Mouse (Mus musculus) lung, embryonic 14.5 days (tissue): ENCODE measurements around the gene Kdf1. TPM values are rescaled to one million over a fixed set of nuclear protein-coding genes. Genes with fewer than 3 reads are reported as not detected.

Experiments
- ATAC-seq: fragments of 200-750 bp; cut with Nextera tagmentation; 2 replicates; pipeline ENCODE4 v1.8.0; 2017; ENCODE audit warnings: mild to moderate bottlenecking, moderate TSS enrichment, moderate library complexity; ENCODE audit not compliant: insufficient read depth
- DNase-seq: peaks from one replicate; pipeline ENCODE4 v3.0.0-alpha.2; 2015
- H3K27ac ChIP-seq: fragments of 300-500 bp; sonication (generic); 2 replicates; pipeline ENCODE4 v1.5.1; 2014; ENCODE audit warnings: low read depth, mild to moderate bottlenecking, moderate library complexity
- H3K27me3 ChIP-seq: fragments of 300-500 bp; sonication (generic); 2 replicates; pipeline ENCODE4 v1.6.1; 2014; ENCODE audit warnings: low read length, control low read depth; ENCODE audit not compliant: insufficient read depth
- H3K36me3 ChIP-seq: fragments of 300-500 bp; sonication (generic); 2 replicates; pipeline ENCODE4 v1.6.1; 2014; ENCODE audit warnings: control low read depth; ENCODE audit not compliant: insufficient read depth
- H3K4me1 ChIP-seq: fragments of 300-500 bp; sonication (generic); 2 replicates; pipeline ENCODE4 v1.6.1; 2014; ENCODE audit warnings: antibody characterized with exemption, control low read depth; ENCODE audit not compliant: insufficient read depth
- H3K4me2 ChIP-seq: fragments of 300-500 bp; sonication (generic); 2 replicates; pipeline ENCODE4 v1.6.1; 2014; ENCODE audit warnings: mild to moderate bottlenecking
- H3K4me3 ChIP-seq: fragments of 300-500 bp; sonication (generic); 2 replicates; pipeline ENCODE4 v1.5.1; 2014; ENCODE audit warnings: low read depth, low read length
- H3K9ac ChIP-seq: fragments of 300-500 bp; sonication (generic); 2 replicates; pipeline ENCODE4 v1.6.1; 2014
- H3K9me3 ChIP-seq: fragments of 300-500 bp; sonication (generic); 2 replicates; pipeline ENCODE4 v1.6.1; 2016; ENCODE audit warnings: low read depth, low read length, control low read depth
- CTCF ChIP-seq: IDR thresholded peaks from 2 replicates; pipeline ENCODE4 v1.5.1; 2016; ENCODE audit warnings: antibody characterized with exemption, low read depth
- WGBS: fragments of 180-500 bp; shearing (Covaris S2); extraction: QIAGEN DNeasy Blood & Tissue Kit; methylation state at CpG from one replicate; pipeline ENCODE4 v1.1.7; 2014; 5-methylcytosine and 5-hydroxymethylcytosine counted together
- polyA plus RNA-seq: library from polyadenylated mRNA; unstranded; fragments of >200 nt; fragmentation: Nextera tagmentation; extraction: Ambion mirVana; gene quantifications from 2 replicates; pipeline ENCODE4 v1.2.1, GENCODE M21; 2014

The Kdf1 gene
- polyA plus RNA-seq, 1 experiment from 2014 or later = 31.5 TPM

DNA sequence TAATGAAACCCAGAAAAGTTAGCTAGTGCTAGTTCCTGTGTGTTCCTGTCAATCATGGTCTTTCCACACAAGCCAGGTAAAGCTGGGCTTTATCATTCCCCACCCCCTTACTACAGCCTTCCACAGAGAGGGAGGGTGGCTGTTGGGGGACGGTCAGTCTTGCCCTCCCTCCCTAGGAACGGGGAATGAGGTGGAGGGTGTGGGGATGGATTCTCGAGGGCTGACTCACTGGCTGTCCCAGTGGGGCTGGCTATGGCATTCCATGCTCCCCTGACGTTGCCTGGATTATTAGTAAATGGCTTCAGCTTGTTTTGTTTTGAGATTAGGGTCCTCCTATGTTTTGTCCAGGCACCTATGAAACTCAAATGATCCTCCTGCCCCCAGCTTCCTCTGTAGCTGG, 37.3 kb upstream of the Kdf1 start:
- ATAC-seq (no peak), DNase-seq (no peak)
- no peaks in the 10 kb centered on the region for H3K36me3 ChIP-seq
- no peak for TF ChIP-seq CTCF
- H3K4me3 ChIP-seq = no peak overlapping the region
- H3K27ac ChIP-seq = no peak overlapping the region
- H3K9ac ChIP-seq = no peak overlapping the region
- peaks cover 2% of the 10 kb centered on the region; the same call in 1 of the 2 replicates for H3K4me1 ChIP-seq
- peaks cover 29% of the 10 kb centered on the region for H3K27me3 ChIP-seq
- no peak overlapping the region for H3K4me2 ChIP-seq
- no peaks in the 10 kb centered on the region for H3K9me3 ChIP-seq
- 15% methylated on average over 4 of the region's 4 CpGs for WGBS

DNA sequence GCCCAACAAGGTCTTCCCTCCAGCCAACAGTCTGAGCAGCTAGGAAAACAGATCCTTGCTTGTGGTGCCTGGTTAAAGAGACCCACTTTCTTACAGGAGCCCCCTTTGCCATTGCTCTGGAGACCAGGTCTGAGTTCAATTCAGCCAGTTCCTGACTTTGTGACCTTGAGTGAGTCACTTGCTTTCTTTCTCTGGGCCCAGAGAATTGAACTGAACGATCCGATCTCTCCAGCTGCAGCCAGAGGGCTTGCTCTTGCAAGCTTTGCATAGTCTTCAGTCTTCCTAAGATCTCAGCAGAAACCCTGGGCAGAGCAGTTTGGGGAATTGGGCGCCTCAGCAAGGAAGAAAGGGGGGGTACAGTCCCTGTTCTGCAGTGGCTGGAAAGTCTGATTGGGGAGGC, 36.3 kb upstream of the Kdf1 start:
- H3K9me3 ChIP-seq = no peaks in the 10 kb centered on the region
- no peak for DNase-seq
- peaks cover 2% of the 10 kb centered on the region; the same call in 1 of the 2 replicates for H3K4me1 ChIP-seq
- no peak overlapping the region for H3K4me2 ChIP-seq
- no peak overlapping the region for H3K9ac ChIP-seq
- H3K4me3 ChIP-seq = no peak overlapping the region
- peaks cover 29% of the 10 kb centered on the region for H3K27me3 ChIP-seq
- WGBS = 74% methylated on average over 3 of the region's 3 CpGs
- H3K27ac ChIP-seq = no peak overlapping the region
- TF ChIP-seq CTCF = no peak
- ATAC-seq = no peak
- H3K36me3 ChIP-seq = no peaks in the 10 kb centered on the region

GRCm38 (mm10) chr4:133484266-133485025, 34.3 kb upstream of the Kdf1 start:
- WGBS = 12% methylated on average over 22 of the region's 22 CpGs
- no peak overlapping the region; the same call in 1 of the 2 replicates for H3K27ac ChIP-seq
- no peak for ATAC-seq

DNA sequence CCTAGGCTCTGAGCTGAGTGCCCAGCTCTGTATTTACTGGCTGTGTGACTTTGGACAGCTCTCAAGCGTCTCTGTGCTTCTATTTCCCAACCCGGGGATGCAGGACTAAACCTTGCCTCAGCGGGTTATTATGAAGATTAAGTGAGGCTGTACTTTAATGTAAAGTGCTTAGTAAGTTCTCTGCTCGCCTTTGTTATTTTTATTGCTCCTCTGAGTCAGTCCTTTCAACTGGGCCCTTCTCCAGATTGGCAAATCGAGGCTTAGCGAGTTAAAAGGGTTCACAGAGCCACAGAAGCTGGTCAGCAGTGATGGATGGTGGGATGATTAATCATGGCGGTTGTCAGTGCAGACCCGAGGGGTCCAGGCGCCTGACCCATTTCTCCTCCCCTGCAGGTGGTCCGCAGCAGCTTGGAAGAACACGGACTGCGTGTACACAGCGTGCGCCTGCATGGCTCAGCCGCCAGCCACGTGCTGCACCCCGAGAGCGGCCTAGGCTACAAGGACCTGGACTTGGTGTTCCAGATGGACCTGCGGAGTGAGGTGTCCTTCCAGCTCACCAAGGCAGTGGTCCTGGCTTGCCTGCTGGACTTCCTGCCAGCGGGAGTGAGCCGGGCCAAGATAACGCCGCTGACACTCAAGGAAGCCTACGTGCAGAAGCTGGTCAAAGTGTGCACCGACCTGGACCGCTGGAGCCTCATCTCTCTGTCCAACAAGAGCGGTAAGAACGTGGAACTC, 32.9 kb upstream of the Kdf1 start:
- Histone ChIP-seq H3K9me3 (no peaks in the 10 kb centered on the region), H3K27me3 (peaks cover 14% of the 10 kb centered on the region; the same call in 1 of the 2 replicates), H3K27ac (no peak overlapping the region), H3K9ac (no peak overlapping the region), H3K4me1 (peaks cover 2% of the 10 kb centered on the region), H3K4me2 (no peak overlapping the region), H3K36me3 (no peaks in the 10 kb centered on the region), H3K4me3 (no peak overlapping the region)
- 76% methylated on average over 28 of the region's 28 CpGs for WGBS
- no peak for TF ChIP-seq CTCF
- no peak for DNase-seq
- ATAC-seq = no peak

More at GRCm38 (mm10) chr4:133484266-133485025, 34.3 kb upstream of the Kdf1 start:
- Histone ChIP-seq H3K9me3 (no peaks in the 10 kb centered on the region), H3K36me3 (no peaks in the 10 kb centered on the region), H3K4me2 (peak overlapping the region; percentile 45), H3K4me3 (no peak overlapping the region), H3K27me3 (peaks cover 23% of the 10 kb centered on the region), H3K9ac (no peak overlapping the region), H3K4me1 (peaks cover 2% of the 10 kb centered on the region)
- peak; percentile 58 for DNase-seq
- TF ChIP-seq CTCF = no peak

- H3K9me3 ChIP-seq = no peaks in the 10 kb centered on the region
- H3K4me3 ChIP-seq = no peak overlapping the region
- DNase-seq (no peak), ATAC-seq (no peak)
- H3K4me1 ChIP-seq = peaks cover 2% of the 10 kb centered on the region
- peaks cover 5% of the 10 kb centered on the region; the same call in 1 of the 2 replicates for H3K27me3 ChIP-seq
- TF ChIP-seq CTCF = no peak
- H3K27ac ChIP-seq = no peak overlapping the region
- H3K9ac ChIP-seq = no peak overlapping the region
- WGBS = 88% methylated on average over 26 of the region's 26 CpGs
- H3K36me3 ChIP-seq = no peaks in the 10 kb centered on the region
- no peak overlapping the region for H3K4me2 ChIP-seq
Observed at GRCm38 (mm10) chr4:133486673-133487357, 31.9 kb upstream of the Kdf1 start.

- Histone ChIP-seq H3K9ac (no peak overlapping the region; the same call in 1 of the 2 replicates), H3K9me3 (no peaks in the 10 kb centered on the region), H3K4me1 (peaks cover 2% of the 10 kb centered on the region), H3K4me3 (no peak overlapping the region), H3K27ac (peak overlapping the region; percentile 36; the same call in 1 of the 2 replicates), H3K27me3 (no peaks in the 10 kb centered on the region), H3K4me2 (no peak overlapping the region), H3K36me3 (no peaks in the 10 kb centered on the region)
- WGBS = 68% methylated on average over 20 of the region's 20 CpGs
- no peak for TF ChIP-seq CTCF
- DNase-seq (no peak), ATAC-seq (no peak)
Observed at GRCm38 (mm10) chr4:133488619-133489392, 30.0 kb upstream of the Kdf1 start.
